Mouse (Mus musculus): ENCODE measurements around the gene Mtus2.

The Mtus2 gene

DNA sequence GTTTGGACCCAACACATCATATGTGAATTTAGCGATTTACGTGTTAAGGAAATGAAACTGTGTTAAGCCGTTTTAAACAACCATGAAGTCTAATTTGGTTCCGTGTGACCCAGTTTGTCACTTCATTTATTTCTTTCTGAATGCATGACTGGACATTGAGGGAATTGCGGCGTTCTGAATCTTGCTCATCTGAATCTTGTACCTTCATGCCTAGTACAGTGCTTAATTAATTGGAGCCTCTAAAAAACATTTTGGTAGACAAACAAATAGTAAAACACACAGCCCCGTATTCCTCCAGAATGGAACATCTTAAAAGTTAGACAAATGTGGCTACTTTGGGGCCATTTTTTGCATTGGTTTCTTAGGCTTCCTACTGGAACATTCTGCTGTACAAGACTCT, 84.5 kb downstream of the Mtus2 start:
- no peak for DNase-seq (ENCODE audit: low read depth)

DNA sequence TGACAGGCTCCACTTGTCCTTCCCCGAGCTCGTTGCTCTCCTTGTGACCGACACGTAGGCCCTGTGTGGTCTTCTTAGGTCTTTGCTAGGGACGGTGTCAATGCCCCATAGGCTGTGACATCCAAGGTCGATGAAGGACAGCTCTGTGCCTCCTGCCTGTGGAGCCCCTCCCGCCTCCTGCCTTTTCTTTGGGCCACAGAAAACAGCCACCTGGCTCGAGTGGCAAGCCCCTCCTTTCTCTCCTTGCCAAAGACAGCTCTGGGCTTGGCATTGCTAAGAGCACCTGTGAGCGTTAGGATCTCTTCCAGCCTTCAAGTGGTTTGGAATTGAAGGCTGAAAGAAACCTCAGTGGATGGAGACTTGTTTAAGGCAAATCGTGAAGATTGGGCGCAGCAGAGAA, 91.1 kb downstream of the Mtus2 start:
- no peak for DNase-seq (ENCODE audit: low read depth)

DNA sequence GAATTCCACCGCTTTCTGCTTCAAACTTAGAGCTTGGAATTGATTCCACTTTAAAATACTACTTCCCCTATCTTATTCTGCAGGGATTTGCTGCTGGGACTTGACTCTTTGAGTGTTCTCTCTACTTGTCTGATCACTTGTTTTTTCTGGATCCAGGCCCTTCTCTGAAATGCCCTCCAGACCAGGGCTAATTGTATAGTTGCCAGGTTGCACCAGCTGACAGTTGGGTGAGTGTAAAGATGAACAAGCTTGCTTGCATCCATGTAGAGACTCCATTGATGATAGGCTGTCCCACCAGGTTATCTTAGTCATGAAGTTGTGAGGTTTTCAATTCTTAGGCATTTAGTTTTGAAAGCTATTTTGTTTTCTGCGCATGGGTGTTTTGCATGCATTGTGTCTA, 92.2 kb downstream of the Mtus2 start:
- DNase-seq (ENCODE audit: low read depth) = no peak

DNA sequence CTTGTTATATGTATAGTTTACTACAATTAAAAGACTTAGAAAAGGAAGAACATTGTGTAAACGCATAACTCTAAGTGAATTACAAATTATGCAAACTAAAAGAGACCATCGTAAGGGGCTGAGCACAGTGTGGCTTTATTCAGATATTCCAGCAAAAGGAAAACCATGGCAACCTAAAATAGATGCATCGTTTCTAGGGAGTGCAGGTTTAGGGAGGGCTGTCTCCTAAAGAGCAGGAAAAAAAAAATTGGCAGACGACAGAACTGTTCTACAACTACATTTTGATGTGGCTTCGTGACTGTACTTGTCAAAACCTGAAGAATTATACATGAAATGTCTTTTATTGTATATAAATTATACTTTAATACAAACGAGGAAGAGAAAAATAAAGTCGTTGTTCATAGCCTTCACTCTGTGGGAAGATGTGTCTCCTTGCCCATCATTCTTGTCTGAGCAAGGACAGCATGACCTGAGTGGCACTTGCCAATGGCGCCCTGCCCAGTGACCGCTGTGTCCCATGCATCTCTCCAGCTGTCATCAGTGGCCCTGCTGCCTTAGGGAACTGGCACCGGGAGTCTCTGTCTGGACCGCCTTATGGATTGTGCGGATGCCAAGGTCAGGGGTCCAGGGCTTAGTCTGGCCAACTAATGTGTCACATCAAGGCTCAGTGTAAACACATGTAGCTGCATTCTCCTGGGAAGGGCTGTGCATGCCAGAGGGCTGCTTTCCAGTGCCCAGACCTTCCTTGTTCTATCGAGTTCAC, 95.9 kb downstream of the Mtus2 start:
- no peak for DNase-seq (ENCODE audit: low read depth)

DNA sequence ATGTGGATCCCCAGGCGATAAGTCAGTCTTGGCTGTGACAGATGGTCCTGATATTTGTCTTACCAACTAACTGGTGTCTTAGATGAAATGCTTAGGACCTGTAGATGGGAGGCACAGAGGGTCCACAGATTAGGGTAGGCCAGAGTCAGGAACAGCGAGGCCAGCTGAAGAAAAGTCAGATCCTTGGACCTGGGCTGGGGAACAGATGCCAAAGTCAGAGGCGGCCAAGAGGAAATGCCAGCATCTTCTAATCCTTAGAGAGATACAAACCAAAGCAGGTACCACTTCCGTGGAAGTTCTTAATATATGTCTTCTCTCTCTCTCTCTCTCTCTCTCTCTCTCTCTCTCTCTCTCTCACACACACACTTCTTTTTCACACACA, 96.5 kb downstream of the Mtus2 start:
- no peak for DNase-seq (ENCODE audit: low read depth)

DNA sequence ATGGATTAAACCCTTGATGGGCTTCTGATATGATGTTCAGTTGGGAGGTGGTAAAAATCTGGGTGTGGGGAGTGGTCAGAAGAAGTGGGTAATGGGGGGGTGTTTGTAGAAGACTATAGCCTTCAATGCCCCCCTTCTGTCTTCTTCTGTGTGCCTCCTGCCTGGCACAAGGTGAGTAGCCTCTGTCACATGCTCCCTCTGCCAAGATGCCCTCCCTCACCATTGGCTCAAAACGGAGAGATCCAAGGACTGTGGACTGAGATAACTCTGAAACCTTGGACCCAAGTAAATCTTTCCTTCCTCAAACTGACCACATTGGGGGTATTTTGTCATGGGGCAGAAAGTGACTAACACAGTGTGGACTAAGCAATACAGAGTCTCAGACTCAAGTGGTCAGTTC, 99.7 kb downstream of the Mtus2 start:
- DNase-seq (ENCODE audit: low read depth) = no peak

DNA sequence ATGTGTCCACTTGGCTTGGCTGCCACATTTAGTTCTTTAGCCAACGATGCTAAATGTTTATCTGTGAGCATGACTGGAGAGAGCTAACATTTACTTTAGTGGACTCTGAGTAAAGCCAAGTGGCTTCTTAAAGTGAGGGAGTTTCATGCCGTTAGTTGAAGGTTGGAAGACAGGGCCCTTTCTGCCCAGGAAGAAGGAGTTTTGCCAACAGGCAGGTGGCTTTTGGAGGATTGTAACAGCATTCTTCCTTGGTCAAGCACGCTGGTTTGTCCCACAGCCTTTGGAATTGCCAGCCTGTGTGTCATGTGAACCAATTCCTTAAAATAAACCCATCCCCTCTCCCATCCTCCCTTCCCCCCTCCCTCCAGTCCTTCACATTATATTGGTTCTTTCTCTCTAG, 100.3 kb downstream of the Mtus2 start:
- no peak for DNase-seq (ENCODE audit: low read depth)

DNA sequence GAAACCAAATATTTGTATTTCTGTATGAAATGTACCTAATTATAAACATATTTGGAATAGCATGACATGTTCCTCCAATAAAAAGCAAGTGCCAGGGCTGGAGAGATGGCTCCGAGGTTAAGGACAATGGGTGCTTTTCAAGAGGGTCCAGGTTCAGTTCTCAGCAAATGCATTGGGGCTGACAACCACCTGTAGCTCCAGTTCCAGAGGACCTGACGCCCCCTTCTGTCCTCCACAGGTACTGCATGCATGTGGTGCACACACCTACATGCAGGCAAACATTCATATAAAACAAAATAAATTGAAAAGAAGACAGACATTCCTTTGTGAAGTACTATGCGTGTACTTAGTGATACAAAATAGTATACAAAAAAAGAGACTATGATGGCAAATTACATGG, 102.2 kb downstream of the Mtus2 start:
- DNase-seq (ENCODE audit: low read depth) = no peak

DNA sequence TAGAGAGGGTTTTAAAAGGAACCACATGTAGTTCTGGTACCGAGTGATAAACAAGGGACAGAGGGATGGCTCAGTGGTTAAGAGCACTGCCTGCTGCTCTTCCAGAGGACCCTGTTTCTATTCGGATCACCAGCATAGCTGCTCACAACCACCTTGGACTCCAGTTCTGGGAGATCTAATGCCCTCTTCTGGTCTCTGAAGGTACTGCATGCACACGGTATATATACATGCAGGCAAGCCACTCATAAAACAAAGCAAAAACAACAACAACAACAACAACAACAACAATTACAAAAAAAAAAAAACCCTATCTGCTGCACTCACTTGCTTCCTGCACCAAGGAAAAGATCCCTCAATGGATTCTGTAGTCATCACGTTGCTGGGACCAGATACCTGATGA, 104.7 kb downstream of the Mtus2 start:
- DNase-seq (ENCODE audit: low read depth) = no peak

DNA sequence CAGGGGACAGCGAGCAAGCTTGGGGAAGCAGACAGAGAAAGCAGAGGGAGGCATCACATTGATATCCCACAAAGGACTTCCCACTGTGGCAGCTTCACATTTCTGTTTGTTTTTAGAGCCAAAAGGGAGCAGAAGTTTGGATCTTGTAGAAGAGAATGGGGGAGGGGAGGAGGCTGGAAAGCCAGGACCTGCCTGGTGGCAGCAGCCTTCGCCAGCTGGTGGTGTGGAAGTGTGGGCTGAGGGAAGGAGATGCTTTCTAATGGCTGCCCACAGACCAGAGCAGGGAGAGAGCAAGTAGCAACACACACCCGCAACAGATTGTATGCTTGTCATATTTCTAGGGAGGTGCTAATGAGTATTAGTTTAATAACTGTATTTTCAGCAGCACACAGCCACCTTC, 106.6 kb downstream of the Mtus2 start:
- DNase-seq (ENCODE audit: low read depth) = no peak

DNA sequence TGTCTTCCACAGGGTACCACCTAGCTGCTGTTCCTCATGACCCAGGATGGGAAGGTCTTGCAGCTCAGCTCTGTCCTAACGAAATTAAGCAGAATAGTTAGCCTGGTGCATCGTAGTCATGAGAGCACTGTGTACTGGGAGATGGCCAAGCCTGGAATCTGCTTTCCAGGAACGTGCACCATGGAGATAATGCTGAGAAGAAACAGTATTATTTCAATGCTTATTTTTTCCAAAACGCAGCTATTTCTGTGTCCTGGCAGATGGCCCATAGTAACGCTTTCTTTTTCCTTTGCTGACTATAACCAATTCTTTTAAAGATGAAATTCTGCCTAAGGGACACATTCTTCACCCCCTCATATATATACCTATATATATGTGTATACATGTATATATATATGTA, 108.1 kb downstream of the Mtus2 start:
- no peak for DNase-seq (ENCODE audit: low read depth)

DNA sequence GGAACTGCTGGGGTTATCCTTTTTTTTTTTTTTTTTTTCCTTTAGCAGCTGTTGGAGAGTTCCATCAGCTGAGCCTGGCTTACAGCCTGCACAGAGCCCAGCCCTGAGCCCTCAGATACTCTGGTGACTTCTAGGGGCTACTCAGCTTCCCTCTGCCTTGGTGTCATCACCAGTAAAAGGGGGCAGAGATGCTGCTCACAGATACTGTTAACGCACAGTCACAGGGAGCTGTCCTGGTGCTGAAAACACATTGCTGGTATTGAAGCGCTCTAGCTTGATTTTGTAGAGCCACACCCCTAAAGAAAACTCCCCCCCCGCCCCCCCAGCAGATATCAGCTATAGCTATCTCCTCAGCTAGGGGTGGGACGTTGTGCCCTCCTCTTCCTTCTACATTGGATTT, 112.8 kb downstream of the Mtus2 start:
- no peak for DNase-seq (ENCODE audit: low read depth)

DNA sequence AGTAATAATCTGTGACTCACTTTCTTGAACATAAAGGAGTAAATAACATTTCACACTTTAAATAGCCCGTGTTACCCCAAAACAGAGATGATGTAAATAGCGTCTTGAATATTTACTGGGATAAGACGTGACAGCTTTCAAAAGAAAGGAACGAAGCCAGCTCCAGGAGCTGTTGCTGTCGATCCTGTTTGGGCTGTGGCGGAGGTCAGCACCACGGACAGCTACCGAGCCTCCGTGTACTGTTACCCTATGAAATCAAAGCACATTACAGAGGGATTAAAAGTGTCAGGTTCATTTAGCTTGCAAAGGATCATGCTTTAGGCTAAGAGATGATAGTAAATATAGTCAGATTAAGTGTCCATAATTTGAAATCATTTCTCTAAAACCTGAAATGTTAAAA, 114.7 kb downstream of the Mtus2 start:
- DNase-seq (ENCODE audit: low read depth) = no peak

DNA sequence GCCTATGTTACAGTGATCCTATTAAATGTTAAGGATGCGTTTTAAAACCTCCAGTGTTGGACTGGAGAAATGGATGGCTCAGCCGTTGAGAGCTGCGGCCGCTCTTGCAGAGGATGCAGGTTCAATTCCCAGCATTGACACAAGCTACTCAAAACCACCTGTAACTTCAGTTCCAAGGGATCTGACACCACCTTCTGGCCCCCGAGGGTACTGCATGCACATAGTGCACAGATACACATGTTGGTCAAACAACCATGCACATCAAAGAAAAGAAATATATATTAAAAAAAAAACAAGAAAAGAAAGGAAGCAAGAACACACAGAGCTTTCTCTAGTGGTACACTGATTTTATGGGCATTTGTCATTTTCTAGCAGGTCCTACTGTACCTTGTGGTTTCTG, 116.3 kb downstream of the Mtus2 start:
- no peak for DNase-seq (ENCODE audit: low read depth)

DNA sequence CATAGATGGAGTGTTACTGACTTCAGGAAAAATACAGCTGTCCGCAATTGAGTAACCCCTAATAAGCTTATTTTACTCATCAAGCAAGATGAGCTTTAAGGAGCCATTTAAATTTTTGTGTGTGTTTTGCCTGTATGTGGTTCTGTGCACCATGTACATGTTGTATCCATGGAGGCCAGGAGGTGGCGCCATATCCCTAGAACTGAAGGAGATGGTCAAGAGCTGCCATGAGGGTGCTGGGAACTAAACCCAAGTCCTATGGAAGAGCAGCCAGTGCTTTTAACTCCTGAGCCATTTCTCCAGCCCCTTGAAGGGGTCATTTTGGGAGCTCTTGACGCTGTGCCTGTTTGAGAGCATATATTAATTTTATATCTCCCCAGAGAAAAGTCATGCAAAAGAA, 122.6 kb downstream of the Mtus2 start:
- DNase-seq (ENCODE audit: low read depth) = no peak

DNA sequence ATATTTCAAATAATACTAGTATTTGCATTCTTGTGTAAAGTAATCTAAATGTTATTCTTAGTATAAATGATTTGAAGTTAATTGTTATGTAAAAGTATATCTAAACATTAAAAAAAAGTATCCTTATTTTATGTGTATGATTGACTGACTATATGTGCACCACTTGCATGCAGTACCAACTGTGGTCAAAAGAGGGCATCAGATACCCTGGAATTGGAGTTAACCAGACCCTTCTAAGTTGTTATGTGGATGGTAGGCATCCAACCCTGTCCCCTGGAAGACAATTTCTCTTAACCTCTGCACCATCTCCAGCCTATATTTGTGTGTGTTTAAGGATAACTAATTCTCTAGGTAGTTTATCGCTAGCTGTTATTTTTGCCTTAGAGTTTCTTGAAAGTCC, 126.4 kb downstream of the Mtus2 start:
- DNase-seq (ENCODE audit: low read depth) = no peak

DNA sequence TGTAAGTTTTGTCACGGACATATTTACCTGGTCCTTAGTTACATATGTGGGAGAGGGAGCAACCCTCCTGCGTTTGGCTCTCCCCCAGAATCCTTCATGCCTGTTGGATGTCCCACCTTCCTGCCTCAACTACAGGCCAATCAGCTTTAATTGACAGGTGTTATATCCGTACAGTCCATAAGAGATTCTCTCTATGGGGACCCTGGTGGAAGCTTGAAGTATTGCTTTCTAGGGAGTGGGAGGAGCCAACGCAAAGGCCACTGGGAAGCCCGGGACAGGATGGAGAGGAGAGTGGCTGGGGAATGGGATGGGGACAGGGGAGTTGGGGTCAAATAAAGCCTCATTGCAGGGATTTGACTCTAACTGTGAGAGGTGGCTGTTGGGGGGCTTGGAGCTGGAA, 127.6 kb downstream of the Mtus2 start:
- no peak for DNase-seq (ENCODE audit: low read depth)

DNA sequence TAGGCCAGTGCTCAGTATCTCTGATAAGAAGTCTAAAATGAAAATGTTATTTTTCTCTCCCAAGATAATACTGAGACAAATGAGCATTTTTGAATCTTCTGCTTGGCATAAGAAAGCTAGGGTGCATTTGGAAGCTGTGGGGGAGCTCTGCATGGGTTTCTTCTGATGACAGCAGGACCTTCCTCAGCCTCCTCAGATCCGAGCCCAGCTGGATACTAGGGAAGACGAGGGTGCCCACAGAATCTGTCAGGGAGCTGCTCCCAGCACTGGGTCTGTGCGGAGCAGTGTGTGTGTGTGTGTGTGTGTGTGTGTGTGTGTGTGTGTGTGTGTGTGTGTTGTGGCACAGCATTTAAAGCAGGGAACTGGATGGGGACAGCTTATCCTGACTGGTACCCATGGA, 130.7 kb downstream of the Mtus2 start:
- DNase-seq (ENCODE audit: low read depth) = no peak

DNA sequence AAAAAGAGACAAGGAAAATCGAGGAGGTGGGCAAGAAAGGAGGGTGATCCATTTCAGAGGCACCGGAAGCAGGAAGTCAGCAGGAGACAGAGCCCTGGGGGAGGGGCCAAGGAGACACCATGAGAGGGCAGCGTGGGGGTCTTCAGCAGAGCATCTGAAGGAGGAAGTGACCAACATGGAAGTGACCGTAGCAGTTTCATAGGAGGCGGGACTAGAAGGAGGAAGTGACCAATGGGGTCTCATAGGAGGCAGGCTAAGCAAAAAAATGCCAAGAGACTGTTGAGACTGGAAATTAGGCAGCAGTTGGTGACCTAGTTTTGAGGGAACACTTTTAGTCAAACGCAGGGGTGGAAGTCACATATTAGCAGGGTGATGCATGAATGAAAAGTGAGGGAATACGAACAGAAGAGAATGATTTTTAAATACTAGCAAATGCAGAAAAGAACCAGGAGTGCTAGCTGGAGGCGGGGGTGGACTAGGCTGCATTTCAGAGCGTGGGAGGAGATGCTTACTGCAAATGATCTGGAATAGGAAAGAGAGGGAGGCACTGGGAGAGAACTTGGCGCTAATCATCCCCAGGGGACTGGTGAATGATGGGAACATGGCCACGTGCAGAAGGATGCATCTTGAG, 133.2 kb downstream of the Mtus2 start:
- no peak for DNase-seq (ENCODE audit: low read depth)

DNA sequence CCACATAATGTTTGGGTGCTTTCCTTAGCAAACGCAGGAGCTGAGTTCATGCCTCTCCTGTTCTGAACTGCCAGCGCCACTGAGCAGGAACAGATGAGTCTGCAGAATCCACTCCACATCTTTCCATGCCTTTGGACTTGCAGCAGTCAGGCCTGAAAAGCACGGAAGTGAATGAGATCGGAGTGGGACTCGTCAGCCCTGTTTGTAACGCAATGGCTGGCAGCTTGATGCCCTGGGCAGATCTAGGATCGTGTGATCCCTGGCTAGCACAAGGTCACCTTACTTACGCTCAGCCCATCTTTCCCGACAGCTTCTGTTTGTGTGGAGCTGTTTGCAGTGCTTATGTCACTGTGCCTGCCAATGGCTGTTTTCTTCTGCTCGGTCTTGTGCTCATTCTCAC, 137.5 kb downstream of the Mtus2 start:
- DNase-seq (ENCODE audit: low read depth) = no peak

DNA sequence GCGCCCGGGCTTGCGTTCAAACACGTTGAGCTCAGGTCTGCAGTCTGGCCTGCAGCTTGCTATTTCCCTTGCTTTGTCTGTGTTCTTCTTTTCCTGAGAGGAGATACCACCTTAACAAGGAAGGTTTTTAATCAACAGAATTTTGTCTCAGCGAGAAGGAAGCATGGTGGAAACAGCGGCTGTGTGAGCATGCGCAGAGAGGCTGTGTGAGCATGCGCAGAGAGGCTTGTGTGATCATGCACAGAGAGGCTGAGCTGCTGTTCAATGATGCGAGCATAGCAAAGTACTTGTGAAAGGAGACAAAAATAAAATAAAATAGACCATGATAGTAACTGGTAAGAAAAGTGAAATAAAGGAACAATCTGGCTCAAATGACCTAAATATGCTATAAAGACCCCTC, 142.2 kb downstream of the Mtus2 start:
- no peak for DNase-seq (ENCODE audit: low read depth)

DNA sequence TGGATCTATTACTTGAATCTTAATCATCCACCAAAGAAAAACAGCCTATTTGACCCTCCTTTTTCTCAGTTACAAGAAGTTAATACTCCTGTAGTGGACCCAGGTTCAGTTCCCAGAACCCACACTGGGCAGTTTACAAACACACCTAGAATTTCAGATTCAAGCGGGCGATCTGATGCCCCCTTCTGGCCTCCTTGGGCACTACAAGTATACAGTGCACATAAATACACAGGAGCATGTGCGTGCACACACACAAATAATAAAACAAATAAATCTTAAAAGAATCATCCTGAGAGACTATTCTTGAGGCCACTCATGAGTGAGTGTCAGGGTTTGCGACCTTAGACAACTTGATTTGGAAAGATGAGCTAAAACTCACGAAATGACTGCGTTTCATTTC, 150.2 kb downstream of the Mtus2 start:
- no peak for DNase-seq (ENCODE audit: low read depth)

DNA sequence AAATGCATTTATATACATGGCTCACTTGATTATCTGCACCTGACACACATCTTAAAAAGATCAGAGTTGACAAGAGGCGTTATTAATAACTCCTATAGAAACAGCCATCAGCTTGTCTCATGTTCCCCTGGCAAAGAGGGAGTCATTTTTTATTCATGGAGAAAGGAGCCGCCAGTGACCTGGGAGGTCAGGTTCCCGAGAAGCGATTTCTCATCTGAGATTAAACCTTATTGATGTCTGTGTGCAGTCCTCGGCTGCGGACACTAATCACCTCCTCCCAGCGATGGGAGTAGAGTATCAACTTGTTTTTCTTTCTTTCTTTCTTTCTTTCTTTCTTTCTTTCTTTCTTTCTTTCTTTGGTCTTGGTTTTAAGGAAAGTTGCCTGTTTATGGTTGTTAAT, 150.8 kb downstream of the Mtus2 start:
- DNase-seq (ENCODE audit: low read depth) = no peak

DNA sequence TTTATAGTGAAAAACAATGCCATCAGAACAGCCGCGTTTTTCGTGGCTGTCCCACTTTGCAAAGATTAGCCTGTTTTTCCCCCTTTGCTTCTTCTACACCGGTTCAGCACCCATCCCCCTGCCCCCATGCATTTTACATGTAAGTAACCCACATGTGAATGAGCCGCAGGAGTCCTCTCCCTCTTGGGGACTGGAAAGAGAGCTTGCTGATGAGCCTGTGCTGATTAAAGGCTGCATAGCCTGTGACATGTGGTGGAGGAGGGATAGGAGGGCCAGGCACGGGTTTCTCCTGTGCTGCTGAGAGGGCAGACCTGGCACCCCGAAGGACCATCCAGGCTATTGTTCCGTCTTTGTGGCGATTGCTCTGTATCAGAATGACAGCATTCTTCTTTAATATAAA, 151.2 kb downstream of the Mtus2 start:
- no peak for DNase-seq (ENCODE audit: low read depth)
